Mouse (Mus musculus): ENCODE results near the gene Fbxo2. TPM values are rescaled to one million over a fixed set of nuclear protein-coding genes. Genes with fewer than 3 reads are reported as not detected.
"Not testable (repeated sequence)": the region's sequence is repeated elsewhere in the genome, so short reads cannot be mapped to it uniquely, and the experiment has no call there.

Fbxo2 gene
- polyA plus RNA-seq, 1 experiment = 0.85 TPM

- Histone ChIP-seq H3K4me2 (ENCODE audit: low read depth) (no peak overlapping the region), H3K27me3 (ENCODE audit: control insufficient read depth, insufficient read depth, insufficient read length) (peaks cover 6% of the 10 kb centered on the region), H3K79me2 (ENCODE audit: control insufficient read depth, insufficient read depth) (no peaks in the 10 kb centered on the region), H3K36me3 (ENCODE audit: control insufficient read depth, insufficient read depth) (no peaks in the 10 kb centered on the region), H3K4me3 (no peak overlapping the region), H3ac (ENCODE audit: control insufficient read depth, insufficient read length) (no peak overlapping the region)
- TF ChIP-seq POLR2A (IDR thresholded peaks at IDR 0.05; ENCODE audit: insufficient read length, low read depth) (no peak), USF1 (IDR thresholded peaks at IDR 0.05; ENCODE audit: low read depth) (no peak), MAX (IDR thresholded peaks at IDR 0.05; ENCODE audit: low read depth) (no peak), MYOG (IDR thresholded peaks at IDR 0.05; ENCODE audit: control insufficient read depth in 1 of 3, insufficient read depth in 1 of 3, insufficient read length in 2 of 3, low read depth in 2 of 3) (no peak), E2F4 (IDR thresholded peaks at IDR 0.05; ENCODE audit: insufficient read depth) (no peak), SRF (IDR thresholded peaks at IDR 0.05; ENCODE audit: control insufficient read depth, insufficient read length, low read depth) (no peak), TCF12 (IDR thresholded peaks at IDR 0.05; ENCODE audit: insufficient read depth, poor library complexity, severe bottlenecking) (no peak), MYOD1 (IDR thresholded peaks at IDR 0.05; ENCODE audit: control insufficient read depth in 1 of 3, insufficient read length in 2 of 3, low read depth in 2 of 3) (no peak), REST (IDR thresholded peaks at IDR 0.05; ENCODE audit: insufficient read depth, insufficient read length) (no peak), TCF3 (IDR thresholded peaks at IDR 0.05; ENCODE audit: insufficient read length, low read depth) (no peak), POLR2AphosphoS2 (IDR thresholded peaks at IDR 0.05; ENCODE audit: insufficient read length, low read depth) (no peak), CEBPB (IDR thresholded peaks at IDR 0.05; ENCODE audit: insufficient read depth, poor library complexity, severe bottlenecking) (no peak)
These were observed 43.8 kb upstream of the Fbxo2 start for GRCm38 (mm10) chr4:148116657-148117056.

GRCm38 (mm10) chr4:148117392-148117791 lies 43.0 kb upstream of the Fbxo2 start:
- no peaks in the 10 kb centered on the region for H3K36me3 ChIP-seq (ENCODE audit: control insufficient read depth, insufficient read depth)
- H3K79me2 ChIP-seq (ENCODE audit: control insufficient read depth, insufficient read depth) = no peaks in the 10 kb centered on the region
- peaks cover 6% of the 10 kb centered on the region for H3K27me3 ChIP-seq (ENCODE audit: control insufficient read depth, insufficient read depth, insufficient read length)
- no peak overlapping the region for H3ac ChIP-seq (ENCODE audit: control insufficient read depth, insufficient read length)
- no peak overlapping the region for H3K4me2 ChIP-seq (ENCODE audit: low read depth)
- TF ChIP-seq MYOD1 (IDR thresholded peaks at IDR 0.05; ENCODE audit: control insufficient read depth in 1 of 3, insufficient read length in 2 of 3, low read depth in 2 of 3) (no peak), USF1 (IDR thresholded peaks at IDR 0.05; ENCODE audit: low read depth) (no peak), MAX (IDR thresholded peaks at IDR 0.05; ENCODE audit: low read depth) (no peak), E2F4 (IDR thresholded peaks at IDR 0.05; ENCODE audit: insufficient read depth) (no peak), TCF12 (IDR thresholded peaks at IDR 0.05; ENCODE audit: insufficient read depth, poor library complexity, severe bottlenecking) (no peak), TCF3 (IDR thresholded peaks at IDR 0.05; ENCODE audit: insufficient read length, low read depth) (no peak), POLR2AphosphoS2 (IDR thresholded peaks at IDR 0.05; ENCODE audit: insufficient read length, low read depth) (no peak), REST (IDR thresholded peaks at IDR 0.05; ENCODE audit: insufficient read depth, insufficient read length) (no peak), MYOG (IDR thresholded peaks at IDR 0.05; ENCODE audit: control insufficient read depth in 1 of 3, insufficient read depth in 1 of 3, insufficient read length in 2 of 3, low read depth in 2 of 3) (no peak), SRF (IDR thresholded peaks at IDR 0.05; ENCODE audit: control insufficient read depth, insufficient read length, low read depth) (no peak), POLR2A (IDR thresholded peaks at IDR 0.05; ENCODE audit: insufficient read length, low read depth) (no peak), CEBPB (IDR thresholded peaks at IDR 0.05; ENCODE audit: insufficient read depth, poor library complexity, severe bottlenecking) (no peak)
- H3K4me3 ChIP-seq = no peak overlapping the region

- H3ac ChIP-seq (ENCODE audit: control insufficient read depth, insufficient read length); H3K36me3 ChIP-seq (ENCODE audit: control insufficient read depth, insufficient read depth); H3K4me2 ChIP-seq (ENCODE audit: low read depth): not testable (repeated sequence)
These were observed 40.8 kb upstream of the Fbxo2 start for GRCm38 (mm10) chr4:148119578-148119977.

GRCm38 (mm10) chr4:148120555-148120954 lies 39.9 kb upstream of the Fbxo2 start:
- H3K4me2 ChIP-seq (ENCODE audit: low read depth) = no peak overlapping the region
- H3K36me3 ChIP-seq (ENCODE audit: control insufficient read depth, insufficient read depth) = no peaks in the 10 kb centered on the region
- H3K4me3 ChIP-seq = no peak overlapping the region
- H3K27me3 ChIP-seq (ENCODE audit: control insufficient read depth, insufficient read depth, insufficient read length) = no peaks in the 10 kb centered on the region
- H3K79me2 ChIP-seq (ENCODE audit: control insufficient read depth, insufficient read depth) = no peaks in the 10 kb centered on the region
- no peak overlapping the region for H3ac ChIP-seq (ENCODE audit: control insufficient read depth, insufficient read length)
- TF ChIP-seq TCF3 (IDR thresholded peaks at IDR 0.05; ENCODE audit: insufficient read length, low read depth) (no peak), POLR2A (IDR thresholded peaks at IDR 0.05; ENCODE audit: insufficient read length, low read depth) (no peak), TCF12 (IDR thresholded peaks at IDR 0.05; ENCODE audit: insufficient read depth, poor library complexity, severe bottlenecking) (no peak), MAX (IDR thresholded peaks at IDR 0.05; ENCODE audit: low read depth) (no peak), SRF (IDR thresholded peaks at IDR 0.05; ENCODE audit: control insufficient read depth, insufficient read length, low read depth) (no peak), USF1 (IDR thresholded peaks at IDR 0.05; ENCODE audit: low read depth) (no peak), MYOG (IDR thresholded peaks at IDR 0.05; ENCODE audit: control insufficient read depth in 1 of 3, insufficient read depth in 1 of 3, insufficient read length in 2 of 3, low read depth in 2 of 3) (no peak), E2F4 (IDR thresholded peaks at IDR 0.05; ENCODE audit: insufficient read depth) (no peak), CEBPB (IDR thresholded peaks at IDR 0.05; ENCODE audit: insufficient read depth, poor library complexity, severe bottlenecking) (no peak), REST (IDR thresholded peaks at IDR 0.05; ENCODE audit: insufficient read depth, insufficient read length) (no peak), POLR2AphosphoS2 (IDR thresholded peaks at IDR 0.05; ENCODE audit: insufficient read length, low read depth) (no peak)

More at GRCm38 (mm10) chr4:148119578-148119977, 40.8 kb upstream of the Fbxo2 start:
- not testable (repeated sequence) for H3K27me3 ChIP-seq (ENCODE audit: control insufficient read depth, insufficient read depth, insufficient read length); H3K79me2 ChIP-seq (ENCODE audit: control insufficient read depth, insufficient read depth); H3K4me3 ChIP-seq

- Histone ChIP-seq H3ac (ENCODE audit: control insufficient read depth, insufficient read length) (no peak overlapping the region), H3K27me3 (ENCODE audit: control insufficient read depth, insufficient read depth, insufficient read length) (no peaks in the 10 kb centered on the region), H3K4me2 (ENCODE audit: low read depth) (no peak overlapping the region), H3K36me3 (ENCODE audit: control insufficient read depth, insufficient read depth) (no peaks in the 10 kb centered on the region), H3K79me2 (ENCODE audit: control insufficient read depth, insufficient read depth) (no peaks in the 10 kb centered on the region), H3K4me3 (no peak overlapping the region)
- TF ChIP-seq E2F4 (IDR thresholded peaks at IDR 0.05; ENCODE audit: insufficient read depth) (no peak), USF1 (IDR thresholded peaks at IDR 0.05; ENCODE audit: low read depth) (no peak), SRF (IDR thresholded peaks at IDR 0.05; ENCODE audit: control insufficient read depth, insufficient read length, low read depth) (no peak), POLR2AphosphoS2 (IDR thresholded peaks at IDR 0.05; ENCODE audit: insufficient read length, low read depth) (no peak), TCF3 (IDR thresholded peaks at IDR 0.05; ENCODE audit: insufficient read length, low read depth) (no peak), MAX (IDR thresholded peaks at IDR 0.05; ENCODE audit: low read depth) (no peak), MYOD1 (IDR thresholded peaks at IDR 0.05; ENCODE audit: control insufficient read depth in 1 of 3, insufficient read length in 2 of 3, low read depth in 2 of 3) (no peak), TCF12 (IDR thresholded peaks at IDR 0.05; ENCODE audit: insufficient read depth, poor library complexity, severe bottlenecking) (no peak), POLR2A (IDR thresholded peaks at IDR 0.05; ENCODE audit: insufficient read length, low read depth) (no peak), CEBPB (IDR thresholded peaks at IDR 0.05; ENCODE audit: insufficient read depth, poor library complexity, severe bottlenecking) (no peak), MYOG (IDR thresholded peaks at IDR 0.05; ENCODE audit: control insufficient read depth in 1 of 3, insufficient read depth in 1 of 3, insufficient read length in 2 of 3, low read depth in 2 of 3) (no peak), REST (IDR thresholded peaks at IDR 0.05; ENCODE audit: insufficient read depth, insufficient read length) (no peak)
These were observed 39.1 kb upstream of the Fbxo2 start for GRCm38 (mm10) chr4:148121362-148121761.
